Mouse (Mus musculus) urinary bladder, postnatal 4 days (tissue): ENCODE measurements around the gene Pcare.

ENCODE experiments used
- DNase-seq, 2 experiments: peaks; one replicate each; pipeline ENCODE4 v3.0.0; 2021 to 2022; ENCODE audit warnings: low spot score in 2 of 2

The Pcare gene

GRCm38 (mm10) chr17:71730655-71731054, 22.0 kb downstream of the Pcare start:
- DNase-seq: peak in 1 of 2 experiments; percentile 29

- peak in 1 of 2 experiments; percentile 23 for DNase-seq
Measured at GRCm38 (mm10) chr17:71721019-71721418, 31.7 kb downstream of the Pcare start.

GRCm38 (mm10) chr17:71720434-71720833, 32.3 kb downstream of the Pcare start:
- DNase-seq: no peak

- DNase-seq: no peak
Measured at GRCm38 (mm10) chr17:71717881-71718625, 34.6 kb downstream of the Pcare start.

- no peak for DNase-seq
Measured at GRCm38 (mm10) chr17:71715034-71715433, 37.7 kb downstream of the Pcare start.

GRCm38 (mm10) chr17:71712279-71712678, 40.4 kb downstream of the Pcare start:
- DNase-seq: no peak

- DNase-seq: no peak
Measured at GRCm38 (mm10) chr17:71707715-71708114, 45.0 kb downstream of the Pcare start.

GRCm38 (mm10) chr17:71705550-71706480, 46.9 kb downstream of the Pcare start:
- peak in 1 of 2 experiments; percentile 34 for DNase-seq

GRCm38 (mm10) chr17:71705113-71705512, 47.6 kb downstream of the Pcare start:
- no peak for DNase-seq

- no peak for DNase-seq
Measured at GRCm38 (mm10) chr17:71698619-71698956, 54.1 kb downstream of the Pcare start.

GRCm38 (mm10) chr17:71697896-71698618, 54.6 kb downstream of the Pcare start:
- DNase-seq: no peak

GRCm38 (mm10) chr17:71696396-71696795, 56.3 kb downstream of the Pcare start:
- no peak for DNase-seq

- no peak for DNase-seq
Measured at GRCm38 (mm10) chr17:71695716-71696315, 56.9 kb downstream of the Pcare start.

- DNase-seq: no peak
Measured at GRCm38 (mm10) chr17:71695151-71695550, 57.5 kb downstream of the Pcare start.

- no peak for DNase-seq
Measured at GRCm38 (mm10) chr17:71693780-71694179, 58.9 kb downstream of the Pcare start.
